Mouse (Mus musculus) erythroblast, embryonic 14.5 days (primary cell): Measurements from ENCODE around the gene Nkx2-1.

Experiments
- GATA1 ChIP-seq: IDR thresholded peaks from 2 replicates; pipeline ENCODE4 v1.6.1; 2012; ENCODE audit warnings: low read length, inconsistent platforms, mixed read lengths
- TAL1 ChIP-seq: IDR thresholded peaks from 3 replicates; pipeline ENCODE4 v1.6.1; 2012; ENCODE audit warnings: low read length, inconsistent platforms, mixed read lengths

GRCm38 (mm10) chr12:56529931-56530330 is 6.8 kb downstream of the Nkx2-1 start:
- TF ChIP-seq TAL1 (no peak), GATA1 (no peak)
